Mouse (Mus musculus) ES-Bruce4 (cell line): Measurements from ENCODE around the gene Cpa5.

ENCODE experiments used
- CTCF ChIP-seq: IDR thresholded peaks from one replicate; pipeline ENCODE4 v1.8.1; 2011; ENCODE audit warnings: low read depth, low read length
- EP300 ChIP-seq: IDR thresholded peaks from 2 replicates; pipeline ENCODE4 v1.6.1; 2011; ENCODE audit warnings: low read depth, low read length; ENCODE audit not compliant: insufficient read depth
- POLR2A ChIP-seq: IDR thresholded peaks from one replicate; pipeline ENCODE4 v1.8.1; 2011; ENCODE audit warnings: low read length; ENCODE audit not compliant: insufficient read depth

- TF ChIP-seq CTCF (no peak), POLR2A (no peak), EP300 (no peak)
Measured at GRCm38 (mm10) chr6:30600995-30601394, 9.8 kb upstream of the Cpa5 start.
